Mouse (Mus musculus) lung, embryonic 16.5 days (tissue): ENCODE data around the gene Cct4. TPM values are rescaled to one million over a fixed set of nuclear protein-coding genes. Genes with fewer than 3 reads are reported as not detected.

ENCODE experiments used
- ATAC-seq: fragments of 200-750 bp; cut with Nextera tagmentation; 2 replicates; pipeline ENCODE4 v1.8.0; 2017; ENCODE audit warnings: low read depth, mild to moderate bottlenecking, moderate library complexity
- H3K27ac ChIP-seq: fragments of 300-500 bp; sonication (generic); 2 replicates; pipeline ENCODE4 v1.5.1; 2014; ENCODE audit warnings: mild to moderate bottlenecking, control low read depth, low read length
- H3K27me3 ChIP-seq: fragments of 300-500 bp; sonication (generic); 2 replicates; pipeline ENCODE4 v1.6.1; 2014; ENCODE audit warnings: low read depth, low read length, mixed read lengths; ENCODE audit not compliant: control insufficient read depth, insufficient read depth
- H3K36me3 ChIP-seq: fragments of 300-500 bp; sonication (generic); 2 replicates; pipeline ENCODE4 v1.6.1; 2014; ENCODE audit warnings: low read length; ENCODE audit not compliant: control insufficient read depth, insufficient read depth
- H3K4me1 ChIP-seq: fragments of 300-500 bp; sonication (generic); replicated peaks from 2 replicates; pipeline ENCODE4 v1.6.1; 2014; ENCODE audit warnings: low read length, mixed read lengths; ENCODE audit not compliant: control insufficient read depth, insufficient read depth
- H3K4me2 ChIP-seq: fragments of 300-500 bp; sonication (generic); 2 replicates; pipeline ENCODE4 v1.6.1; 2014; ENCODE audit warnings: low read depth, low read length, control low read depth
- H3K4me3 ChIP-seq: fragments of 300-500 bp; sonication (generic); 2 replicates; pipeline ENCODE4 v1.5.1; 2014; ENCODE audit warnings: mild to moderate bottlenecking, low read length, control low read depth
- H3K9ac ChIP-seq: fragments of 300-500 bp; sonication (generic); 2 replicates; pipeline ENCODE4 v1.6.1; 2014; ENCODE audit warnings: low read length, control low read depth
- H3K9me3 ChIP-seq: fragments of 300-500 bp; sonication (generic); 2 replicates; pipeline ENCODE4 v1.6.1; 2016; ENCODE audit warnings: low read length; ENCODE audit not compliant: control insufficient read depth
- WGBS: fragments of 180-500 bp; shearing (Covaris S2); extraction: QIAGEN DNeasy Blood & Tissue Kit; methylation state at CpG from one replicate; pipeline ENCODE4 v1.1.7; 2014; 5-methylcytosine and 5-hydroxymethylcytosine counted together
- polyA plus RNA-seq: library from polyadenylated mRNA; unstranded; fragments of >200 nt; fragmentation: Nextera tagmentation; extraction: Ambion mirVana; gene quantifications from 2 replicates; pipeline ENCODE4 v1.2.1, GENCODE M21; 2015

Cct4 gene
- polyA plus RNA-seq, 1 experiment from 2014 or later, result 240 TPM

DNA sequence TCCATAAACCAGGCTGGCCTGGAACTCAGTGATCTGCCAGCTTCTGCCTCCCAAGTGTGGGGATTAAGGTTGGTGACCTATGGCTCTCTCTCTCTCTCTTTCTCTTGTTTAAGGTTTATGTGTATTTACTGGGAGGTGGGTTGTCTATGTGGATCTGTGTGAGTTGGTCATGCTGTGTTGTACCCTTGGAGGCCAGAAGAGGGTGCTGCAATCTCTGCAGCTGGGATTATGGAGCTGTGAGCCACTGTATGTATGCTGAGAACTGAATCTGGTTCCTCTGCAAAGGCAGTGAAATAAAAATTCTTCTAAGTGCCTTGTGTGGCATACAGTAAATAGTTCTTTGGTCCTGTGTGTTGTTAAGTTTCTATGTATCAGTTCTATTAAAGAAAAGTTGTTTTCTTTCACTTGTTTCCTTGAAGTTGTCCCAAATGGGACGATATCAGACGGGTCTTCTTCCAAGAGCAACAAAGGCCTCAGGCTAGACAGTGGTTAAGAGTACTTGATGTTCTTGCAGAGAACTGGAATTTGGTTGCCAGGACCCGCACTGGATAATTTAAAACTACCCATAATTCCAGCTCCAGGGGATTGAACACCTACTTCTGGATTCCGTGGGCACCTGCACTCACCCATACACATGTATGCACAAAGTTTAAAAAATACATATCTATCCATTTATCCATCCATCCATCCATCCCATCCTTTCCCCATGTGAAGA, 23.4 kb downstream of the Cct4 start:
- Histone ChIP-seq H3K36me3 (no peaks in the 10 kb centered on the region), H3K9ac (no peak overlapping the region), H3K27me3 (no peaks in the 10 kb centered on the region), H3K4me1 (0 out of 2 replicates have a peak, but pooled peaks cover 2% of the 10 kb centered on the region), H3K4me3 (no peak overlapping the region), H3K4me2 (no peak overlapping the region), H3K27ac (no peak overlapping the region), H3K9me3 (no peaks in the 10 kb centered on the region)
- 85% methylated on average over 4 of the region's 4 CpGs for WGBS
- no peak for ATAC-seq

DNA sequence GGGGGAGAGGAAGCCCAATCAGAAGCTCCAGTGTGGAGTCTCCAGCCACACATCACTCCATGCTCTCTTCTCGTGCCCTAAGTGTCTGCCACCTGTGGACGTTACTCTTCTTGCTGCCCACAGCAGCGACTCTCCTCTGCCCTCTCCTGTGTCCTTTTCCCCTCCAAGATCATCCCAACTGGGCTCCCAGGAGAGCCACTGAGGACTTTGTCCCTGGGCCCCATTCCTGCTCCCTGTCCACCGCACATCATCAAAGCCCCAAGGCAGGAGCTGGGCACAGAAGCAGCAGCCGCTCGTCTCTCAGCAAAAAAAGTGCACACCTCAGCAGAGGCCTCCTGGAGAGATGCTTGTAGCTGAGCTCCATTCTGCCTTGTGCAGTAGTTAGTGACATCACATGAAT, 24.7 kb downstream of the Cct4 start:
- Histone ChIP-seq H3K27me3 (no peaks in the 10 kb centered on the region), H3K4me3 (no peak overlapping the region), H3K27ac (no peak overlapping the region), H3K36me3 (no peaks in the 10 kb centered on the region), H3K4me1 (no peaks in the 10 kb centered on the region), H3K9ac (no peak overlapping the region), H3K4me2 (no peak overlapping the region), H3K9me3 (no peaks in the 10 kb centered on the region)
- WGBS, result 76% methylated on average over 6 of the region's 6 CpGs
- no peak for ATAC-seq

DNA sequence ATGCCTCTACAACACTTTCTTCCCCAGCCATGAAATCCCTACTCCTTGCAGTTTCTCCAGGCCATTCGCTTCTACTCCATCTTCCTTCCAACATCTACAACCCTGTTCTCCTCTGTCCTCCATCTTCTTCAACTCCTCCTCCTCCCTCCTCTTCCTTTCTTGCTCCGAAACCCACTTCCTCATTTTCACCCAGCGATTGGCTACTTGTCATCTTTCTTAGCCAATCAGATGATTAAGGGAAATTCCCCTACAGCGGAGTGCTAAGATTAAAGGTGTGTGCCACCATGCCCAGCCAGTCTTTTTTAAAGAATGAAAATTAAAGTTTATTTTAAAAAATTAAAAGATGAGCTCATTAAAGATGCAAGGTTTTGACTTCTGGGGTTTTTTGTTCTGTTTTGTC, 27.6 kb downstream of the Cct4 start:
- H3K9me3 ChIP-seq, result no peaks in the 10 kb centered on the region
- H3K27me3 ChIP-seq, result no peaks in the 10 kb centered on the region
- H3K4me1 ChIP-seq, result no peaks in the 10 kb centered on the region
- no peak overlapping the region for H3K4me3 ChIP-seq
- H3K9ac ChIP-seq, result no peak overlapping the region
- H3K36me3 ChIP-seq, result no peaks in the 10 kb centered on the region
- H3K27ac ChIP-seq, result no peak overlapping the region
- H3K4me2 ChIP-seq, result no peak overlapping the region
- WGBS, result 90% methylated on average over 4 of the region's 4 CpGs
- ATAC-seq, result no peak

DNA sequence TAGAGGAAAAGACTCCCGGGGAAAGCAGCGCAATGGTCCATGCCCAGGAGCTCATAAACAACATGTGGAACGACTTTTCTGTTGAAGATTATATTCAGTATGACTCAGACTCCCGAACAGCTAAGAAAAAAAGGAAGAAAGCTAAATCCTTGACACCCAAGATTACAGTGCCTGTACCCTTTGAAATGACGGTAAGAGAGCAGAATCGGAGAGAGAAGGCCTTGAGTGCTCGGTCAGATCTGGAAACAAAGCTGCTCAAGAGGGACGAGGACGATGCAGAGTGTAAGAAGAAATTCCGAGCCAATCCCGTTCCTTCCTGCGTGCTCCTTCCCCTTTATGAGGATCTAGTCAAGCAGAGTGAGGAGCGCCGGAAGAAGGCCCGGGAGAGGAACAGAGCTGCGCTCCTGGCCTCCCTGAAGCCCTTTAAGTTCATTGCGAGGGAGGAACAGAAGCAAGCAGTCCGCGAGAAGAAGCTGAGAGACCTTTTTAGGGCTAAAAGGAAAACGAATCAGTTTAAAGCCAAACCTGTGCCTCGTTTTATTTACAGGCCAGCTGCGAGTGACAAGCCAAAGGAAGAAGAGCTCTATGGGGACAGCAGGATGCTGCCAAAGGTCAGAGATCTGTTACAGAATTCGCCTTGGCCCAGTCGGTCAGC, 29.9 kb downstream of the Cct4 start:
- Histone ChIP-seq H3K4me3 (no peak overlapping the region), H3K9ac (no peak overlapping the region), H3K36me3 (no peaks in the 10 kb centered on the region), H3K4me2 (no peak overlapping the region), H3K27ac (no peak overlapping the region), H3K4me1 (no peaks in the 10 kb centered on the region), H3K27me3 (no peaks in the 10 kb centered on the region), H3K9me3 (no peaks in the 10 kb centered on the region)
- ATAC-seq, result no peak
- WGBS, result 65% methylated on average over 24 of the region's 24 CpGs

DNA sequence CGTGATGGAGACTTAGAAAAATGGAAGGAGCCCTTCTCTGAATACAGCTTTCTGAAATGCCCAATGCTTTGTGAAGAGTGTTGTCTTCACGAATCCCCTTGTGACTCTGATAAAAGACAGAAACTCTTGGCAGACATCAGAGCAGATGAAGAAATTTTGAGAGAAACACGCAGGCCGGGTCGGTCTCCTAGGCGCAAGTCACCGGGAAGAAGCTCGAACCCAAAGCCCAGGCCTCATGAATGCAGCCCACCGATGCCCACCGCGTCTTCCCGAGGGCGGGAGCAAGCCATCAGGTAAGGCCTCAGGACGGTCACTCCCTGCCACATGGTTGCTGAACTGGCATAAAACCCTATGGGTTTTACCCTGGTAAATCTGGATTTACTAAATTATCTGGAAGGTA, 30.5 kb downstream of the Cct4 start:
- WGBS, result 92% methylated on average over 14 of the region's 14 CpGs
- no peak overlapping the region for H3K4me2 ChIP-seq
- no peak overlapping the region for H3K9ac ChIP-seq
- H3K4me1 ChIP-seq, result no peaks in the 10 kb centered on the region
- no peaks in the 10 kb centered on the region for H3K27me3 ChIP-seq
- H3K9me3 ChIP-seq, result no peaks in the 10 kb centered on the region
- no peaks in the 10 kb centered on the region for H3K36me3 ChIP-seq
- ATAC-seq, result no peak
- no peak overlapping the region for H3K27ac ChIP-seq
- H3K4me3 ChIP-seq, result no peak overlapping the region

DNA sequence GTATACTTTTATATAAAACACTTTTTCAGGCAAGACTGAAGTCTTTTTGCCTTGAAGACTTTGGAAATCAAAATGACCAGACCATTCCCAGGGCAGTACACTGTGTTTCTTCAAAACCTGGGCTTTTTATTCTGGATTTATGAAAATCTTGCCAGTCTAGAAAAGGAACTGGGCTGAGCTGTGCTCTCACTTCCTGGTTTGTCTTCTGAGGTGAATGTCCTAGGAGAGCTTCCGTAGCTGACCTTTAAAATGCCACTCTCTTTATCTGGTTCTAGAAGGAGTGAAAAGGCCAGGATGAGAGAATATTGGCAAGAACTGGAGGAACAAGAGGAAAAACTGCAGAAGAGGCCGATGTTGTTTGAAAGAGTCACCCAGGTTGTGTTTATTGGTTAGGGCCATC, 32.8 kb downstream of the Cct4 start:
- Histone ChIP-seq H3K9me3 (no peaks in the 10 kb centered on the region), H3K4me3 (no peak overlapping the region), H3K4me1 (no peaks in the 10 kb centered on the region), H3K9ac (no peak overlapping the region), H3K36me3 (no peaks in the 10 kb centered on the region), H3K27ac (no peak overlapping the region), H3K27me3 (no peaks in the 10 kb centered on the region), H3K4me2 (no peak overlapping the region)
- 89% methylated on average over 2 of the region's 2 CpGs for WGBS
- no peak for ATAC-seq

DNA sequence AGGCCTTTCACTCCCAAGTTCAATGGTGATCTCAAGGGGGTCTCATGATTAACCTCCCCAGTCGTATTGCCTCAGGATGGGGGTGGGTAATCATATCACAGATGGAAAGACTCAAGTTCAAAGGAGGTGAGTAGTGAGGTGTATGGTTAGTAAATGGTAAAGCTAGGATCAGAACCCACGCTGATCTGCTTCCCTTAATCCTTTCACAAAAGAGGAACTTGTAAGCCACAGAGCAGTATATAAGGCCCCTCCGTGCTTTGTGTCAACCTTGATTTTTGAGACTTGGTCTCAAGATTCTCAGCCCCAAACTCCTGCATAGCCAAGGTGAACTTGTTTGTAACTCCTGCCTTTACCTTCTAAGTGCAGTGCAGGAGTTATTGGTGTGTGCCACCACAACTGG, 33.9 kb downstream of the Cct4 start:
- H3K27me3 ChIP-seq, result no peaks in the 10 kb centered on the region
- no peak overlapping the region for H3K4me2 ChIP-seq
- H3K36me3 ChIP-seq, result no peaks in the 10 kb centered on the region
- 68% methylated on average over 3 of the region's 3 CpGs for WGBS
- no peak overlapping the region for H3K27ac ChIP-seq
- H3K4me1 ChIP-seq, result no peaks in the 10 kb centered on the region
- H3K9me3 ChIP-seq, result no peaks in the 10 kb centered on the region
- no peak for ATAC-seq
- no peak overlapping the region for H3K9ac ChIP-seq
- H3K4me3 ChIP-seq, result no peak overlapping the region

DNA sequence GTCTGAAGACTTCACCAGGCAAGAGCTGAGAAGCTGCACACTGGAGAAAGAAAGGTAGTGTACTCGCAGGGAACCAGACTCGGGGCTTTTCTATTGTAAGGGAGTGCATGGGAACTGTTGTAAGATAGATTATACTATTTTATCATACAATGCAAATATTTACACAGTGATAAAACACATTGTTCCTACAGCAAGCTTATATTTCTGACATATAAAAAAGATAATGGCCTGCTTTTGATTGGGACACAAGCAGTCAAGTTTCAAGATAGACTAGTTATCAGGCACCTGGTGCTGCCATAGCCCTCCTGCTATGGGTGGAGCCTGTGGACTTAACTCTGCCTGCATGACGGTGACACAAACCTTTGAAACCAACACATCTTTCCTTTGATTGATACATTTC, 38.6 kb downstream of the Cct4 start:
- no peak overlapping the region for H3K4me2 ChIP-seq
- WGBS, result 10% methylated on average over 3 of the region's 3 CpGs
- H3K9ac ChIP-seq, result no peak overlapping the region
- no peaks in the 10 kb centered on the region for H3K4me1 ChIP-seq
- no peak for ATAC-seq
- no peaks in the 10 kb centered on the region for H3K36me3 ChIP-seq
- no peaks in the 10 kb centered on the region for H3K27me3 ChIP-seq
- H3K4me3 ChIP-seq, result no peak overlapping the region
- no peak overlapping the region for H3K27ac ChIP-seq
- no peaks in the 10 kb centered on the region for H3K9me3 ChIP-seq

DNA sequence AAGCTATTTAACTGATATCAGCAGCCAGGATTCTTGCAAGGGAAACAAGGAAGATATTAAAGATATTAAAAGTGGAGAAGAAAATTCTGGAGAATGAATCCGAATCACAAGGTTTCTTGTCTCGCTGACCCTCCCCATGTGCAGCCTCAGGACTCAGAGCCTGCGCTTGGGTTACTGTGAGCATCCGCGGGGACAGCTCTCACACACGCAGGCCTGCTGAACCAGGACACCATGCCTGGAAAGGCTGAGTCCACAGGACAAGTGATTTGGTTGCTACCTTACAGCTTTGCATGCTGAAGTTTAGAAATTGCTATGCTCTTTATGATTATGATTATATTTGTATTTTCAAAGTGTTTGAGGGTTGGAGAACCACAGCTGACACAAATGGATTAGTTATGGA, 39.1 kb downstream of the Cct4 start:
- Histone ChIP-seq H3K4me2 (no peak overlapping the region), H3K4me1 (no peaks in the 10 kb centered on the region), H3K27me3 (no peaks in the 10 kb centered on the region), H3K36me3 (no peaks in the 10 kb centered on the region), H3K27ac (no peak overlapping the region), H3K9ac (no peak overlapping the region), H3K9me3 (no peaks in the 10 kb centered on the region), H3K4me3 (no peak overlapping the region)
- 73% methylated on average over 6 of the region's 6 CpGs for whole genome bisulfite sequencing
- no peak for ATAC-seq
